Mouse (Mus musculus) bone marrow macrophage, adult 2 months (primary cell): Measurements from ENCODE around the gene Hck.

ENCODE experiments used
- CTCF ChIP-seq: IDR thresholded peaks from 2 replicates; pipeline ENCODE4 v1.5.1; 2012; ENCODE audit warnings: low read depth, mild to moderate bottlenecking, low read length, moderate library complexity
- POLR2A ChIP-seq: IDR thresholded peaks from 2 replicates; pipeline ENCODE4 v1.6.1; 2012; ENCODE audit warnings: mild to moderate bottlenecking, low read depth, low read length, borderline replicate concordance

DNA sequence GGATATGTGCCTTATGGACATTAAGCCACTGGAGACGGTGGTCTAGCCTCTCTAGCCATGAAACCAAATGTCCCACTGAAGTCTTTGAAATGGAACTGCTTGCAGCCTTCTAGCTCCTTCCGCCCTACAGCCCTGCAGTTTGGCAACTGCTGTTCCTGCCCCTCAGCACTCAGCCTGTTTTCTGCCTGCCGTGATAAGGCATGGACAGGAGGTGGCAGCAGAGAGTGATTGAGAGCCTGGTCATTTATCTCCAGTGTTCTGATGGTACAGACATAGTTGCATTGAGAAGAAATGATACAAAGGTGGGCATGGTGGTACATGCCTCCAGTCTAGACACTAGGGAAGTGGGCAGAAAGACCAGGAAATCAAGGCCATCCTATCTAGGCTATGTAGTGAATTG lies 39.4 kb downstream of the Hck start:
- TF ChIP-seq CTCF (0 out of 2 replicates have a peak, but pooled peaks have one; percentile 34), POLR2A (no peak)
